Mouse (Mus musculus): ENCODE measurements around the gene Hoxd4.

DNA sequence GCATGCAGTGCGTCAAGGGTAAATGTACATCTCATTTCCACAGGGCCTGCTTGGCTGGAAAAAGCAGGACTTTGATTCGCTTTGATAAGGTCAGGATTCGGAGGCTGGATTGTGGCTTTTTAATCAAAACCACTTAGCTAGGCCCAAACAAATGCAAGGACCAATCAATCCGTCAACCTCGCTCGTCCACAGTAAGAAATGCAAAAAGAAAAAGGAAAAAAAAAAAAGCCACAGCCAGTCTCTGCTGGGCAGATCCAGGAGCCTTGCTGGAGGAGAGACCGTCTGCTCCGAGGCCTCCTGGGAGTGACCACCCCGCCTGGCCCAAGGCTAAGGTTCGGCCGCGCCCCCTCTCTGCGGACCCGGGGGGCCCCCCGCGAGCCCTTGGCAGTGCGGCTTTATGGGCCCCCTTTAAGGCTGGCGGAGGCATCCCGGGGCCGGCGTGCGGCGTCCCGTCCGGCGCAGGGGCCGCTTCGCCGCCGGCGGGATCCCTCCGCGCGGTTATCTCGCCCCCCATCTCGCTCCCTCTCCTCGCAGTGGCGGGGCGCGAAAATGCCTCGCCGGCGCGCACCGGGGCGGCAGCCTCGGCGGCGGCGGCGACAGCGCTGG is 7.2 kb upstream of the Hoxd4 start, which contains the start of gene Hoxd8:
- no peak for TF ChIP-seq CTCF (IDR thresholded peaks at IDR 0.05)
- TF ChIP-seq POLR2A (IDR thresholded peaks at IDR 0.05; ENCODE audit: insufficient read depth, low read depth, low read length) = no peak

Data from heart, adult 2 months (tissue).